Mouse (Mus musculus) embryo, embryonic 10.5 days (tissue): Measurements from ENCODE around the gene U2surp.
A peak's percentile ranks its signal among the peaks of the same experiment; 100 is the strongest.
"Not testable (repeated sequence)": the region's sequence is repeated elsewhere in the genome, so short reads cannot be mapped to it uniquely, and the experiment has no call there.

Experiments used
- DNase-seq: peaks from one replicate; pipeline ENCODE4 v3.0.0-alpha.2; 2015; ENCODE audit warnings: low spot score

The U2surp gene

DNA sequence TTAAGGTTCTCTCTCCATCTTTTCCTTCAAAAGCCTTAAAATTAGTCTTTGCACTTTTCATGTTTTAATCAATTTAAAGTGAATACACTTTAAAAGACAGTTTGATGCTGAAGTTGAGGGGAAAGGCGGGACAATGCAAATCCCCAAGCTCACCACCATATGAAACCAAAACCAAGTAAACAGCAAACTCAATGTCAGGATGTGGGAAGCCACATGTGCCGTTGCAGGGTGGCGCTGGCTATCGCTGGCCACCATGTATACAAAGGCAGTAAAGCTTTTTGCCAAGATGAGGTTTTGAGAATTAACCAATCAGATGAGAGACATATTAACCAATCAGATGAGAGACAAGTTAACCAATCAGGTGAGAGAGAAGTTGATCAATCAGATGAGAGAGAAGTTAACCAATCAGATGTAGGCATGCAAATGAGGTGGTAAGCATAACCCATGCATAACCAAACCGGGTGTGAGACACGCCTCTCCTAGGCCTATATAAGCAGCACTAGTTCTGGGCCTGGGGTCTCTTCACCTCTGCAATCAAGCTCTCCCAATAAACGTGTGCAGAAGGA lies 42.7 kb downstream of the U2surp start:
- not testable (repeated sequence) for DNase-seq

DNA sequence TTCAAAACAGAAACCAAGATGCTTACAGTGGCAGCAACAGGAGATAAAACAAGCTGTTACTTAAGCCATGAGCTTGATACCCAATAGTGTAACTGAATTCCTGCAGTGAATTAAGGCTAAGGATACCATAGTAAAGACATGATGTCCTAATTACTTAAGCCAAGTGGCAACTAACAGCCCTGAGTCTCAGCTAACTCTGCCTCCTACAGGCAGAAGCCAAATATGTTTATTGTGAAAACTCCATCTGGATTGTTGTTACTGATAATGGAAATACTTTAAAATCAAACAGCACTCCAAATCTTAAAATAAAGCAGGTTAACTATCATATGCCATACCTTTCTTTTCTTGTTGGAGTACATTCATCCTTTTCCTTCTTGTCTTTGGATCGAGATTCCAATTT lies 47.8 kb downstream of the U2surp start:
- DNase-seq, result no peak

DNA sequence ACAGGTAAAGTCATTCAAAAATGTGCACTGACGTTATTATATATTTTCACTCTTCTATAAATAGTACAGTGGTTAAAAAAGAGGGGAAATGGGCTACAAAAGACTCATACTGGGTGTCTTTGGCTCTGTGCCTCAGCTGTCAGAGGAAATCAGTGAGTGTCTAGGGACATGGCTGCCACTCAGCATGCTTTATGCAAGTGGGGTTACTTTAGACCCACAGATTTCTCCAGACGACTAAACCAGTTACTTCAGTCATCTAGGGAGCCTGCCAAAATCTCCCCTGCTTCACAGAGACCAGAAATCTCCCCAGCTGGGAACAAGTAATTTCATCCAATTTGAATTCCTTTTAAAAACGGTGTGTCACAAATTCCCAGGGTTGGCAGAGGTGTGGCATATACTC lies 59.9 kb downstream of the U2surp start:
- no peak for DNase-seq

DNA sequence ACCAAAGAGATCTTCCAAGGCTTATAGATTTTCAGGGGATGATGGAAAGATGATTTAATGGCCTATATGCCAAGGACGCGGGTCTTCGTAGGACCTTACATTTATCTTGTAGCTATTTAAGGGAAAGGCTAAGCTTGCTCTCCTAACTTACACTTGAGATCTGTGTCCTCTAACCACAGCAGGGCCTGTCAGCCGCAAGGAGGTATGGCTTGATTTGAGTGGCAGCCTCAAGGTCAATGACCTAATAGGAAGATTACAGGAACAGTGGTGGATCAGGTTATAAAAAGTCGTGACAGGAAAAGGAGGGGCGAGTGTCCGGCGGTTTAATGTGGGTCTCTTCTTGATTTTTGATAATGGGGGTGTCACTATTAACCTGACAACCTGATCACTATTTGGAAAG lies 61.2 kb downstream of the U2surp start:
- DNase-seq, result no peak

DNA sequence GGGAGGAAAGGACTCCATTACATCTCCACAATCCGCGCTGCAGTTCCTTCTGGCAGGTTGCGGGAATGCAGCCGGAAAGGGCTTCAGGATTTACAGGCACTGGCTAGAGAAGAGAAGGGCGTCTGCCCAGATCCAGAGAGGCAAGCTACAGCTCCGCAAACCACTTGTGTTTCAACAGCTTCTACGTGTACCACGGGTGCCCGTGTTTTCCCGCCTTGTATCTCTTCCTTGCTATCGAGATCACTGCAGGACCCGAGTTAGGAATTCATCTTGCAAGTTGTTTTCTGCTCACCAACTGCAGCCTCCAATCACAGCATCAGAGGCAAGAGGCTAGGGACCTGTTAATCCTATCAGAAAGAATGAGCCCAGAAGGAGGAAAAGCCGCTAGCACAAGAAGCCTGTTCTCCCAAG lies 69.5 kb downstream of the U2surp start:
- peak; percentile 75 for DNase-seq

DNA sequence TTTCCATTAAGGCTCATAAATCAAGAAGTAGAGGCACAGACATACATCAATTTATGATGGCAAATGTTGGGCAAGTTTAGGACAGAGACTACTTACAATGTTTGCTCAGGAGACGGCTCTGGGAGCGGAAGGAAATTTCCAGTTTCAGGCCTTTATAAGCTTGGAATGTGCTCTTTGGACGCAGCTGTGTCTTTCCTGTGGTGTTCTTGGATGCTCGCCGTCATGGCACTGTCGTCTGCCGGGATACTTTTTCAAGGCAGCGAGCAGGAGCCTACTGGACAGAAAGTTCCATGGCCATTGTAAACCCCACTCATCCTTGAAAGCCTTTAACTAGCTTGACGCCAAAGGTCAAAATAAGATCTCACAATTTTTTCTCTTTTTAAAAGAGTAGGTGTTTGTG lies 73.9 kb downstream of the U2surp start:
- no peak for DNase-seq

DNA sequence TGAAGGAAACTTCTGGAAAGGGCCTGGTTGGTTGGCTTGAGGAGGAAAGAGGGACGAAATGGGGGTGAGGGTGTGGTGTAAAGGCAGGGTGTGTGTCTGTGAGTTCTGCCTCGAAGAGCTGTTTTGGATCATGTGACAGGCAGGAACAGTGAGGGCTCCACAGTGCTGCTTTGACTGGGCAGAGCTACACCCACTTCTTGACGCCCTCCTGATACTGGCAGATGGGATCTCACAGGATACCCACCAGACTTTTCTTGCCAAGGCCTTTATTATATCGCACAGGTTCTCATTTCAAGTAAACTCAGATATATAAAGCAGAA lies 75.5 kb downstream of the U2surp start:
- DNase-seq, result no peak

DNA sequence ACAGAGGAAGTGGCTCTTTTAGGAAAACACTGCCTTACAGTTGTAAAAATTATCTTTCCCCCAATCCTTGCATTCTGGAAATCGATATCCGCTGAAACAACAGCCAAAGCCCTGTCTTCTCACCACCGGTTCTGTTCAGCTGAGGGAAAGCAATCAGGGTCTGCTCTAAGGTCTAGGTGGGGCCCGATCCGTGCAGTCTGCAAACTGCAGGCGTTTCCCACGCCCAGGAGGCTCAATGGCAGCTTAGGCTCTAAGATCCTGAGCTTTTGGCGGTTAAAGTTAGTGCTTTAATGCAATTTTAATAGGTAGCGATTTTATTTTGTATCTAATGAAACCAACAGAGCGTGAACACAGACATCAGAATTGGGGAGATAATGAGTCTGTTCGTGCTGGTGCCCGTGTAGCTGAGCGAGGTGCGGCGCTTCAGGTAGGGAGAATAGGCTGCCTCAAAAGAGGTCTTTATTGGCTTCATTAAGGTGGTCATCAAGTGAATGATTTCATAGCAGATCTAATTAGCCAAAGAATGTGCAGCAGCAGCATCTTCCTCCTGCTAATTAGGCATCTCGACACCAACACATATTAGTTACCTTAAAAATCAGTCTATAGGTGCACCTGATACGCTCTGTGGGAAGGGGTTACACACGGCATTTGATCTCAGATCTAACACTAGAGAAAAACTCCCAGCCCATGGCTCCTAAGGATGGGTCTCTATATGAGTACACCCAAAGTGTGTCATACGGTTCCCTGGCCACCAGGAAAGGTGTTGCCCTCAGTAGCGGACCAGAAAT lies 76.1 kb downstream of the U2surp start:
- no peak for DNase-seq

DNA sequence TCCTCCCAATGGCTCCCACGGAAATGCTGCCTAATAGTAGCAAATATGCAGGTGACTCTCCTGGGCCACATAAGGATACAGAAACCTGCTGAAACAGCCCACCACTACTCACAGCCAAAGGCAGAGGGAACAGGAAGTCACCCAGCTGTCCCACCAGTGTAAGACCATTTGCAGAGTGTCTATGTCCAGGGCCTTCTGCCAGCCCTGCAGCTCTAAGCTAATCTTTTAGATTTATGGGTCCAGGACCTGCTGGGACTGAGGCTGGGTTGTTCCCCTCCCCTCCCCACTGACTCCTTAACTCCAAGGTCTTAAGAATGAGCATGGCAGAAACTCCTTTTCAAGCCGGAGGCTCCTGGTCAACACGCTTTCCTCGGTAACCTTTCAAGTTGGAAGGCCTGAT lies 83.5 kb downstream of the U2surp start:
- no peak for DNase-seq

DNA sequence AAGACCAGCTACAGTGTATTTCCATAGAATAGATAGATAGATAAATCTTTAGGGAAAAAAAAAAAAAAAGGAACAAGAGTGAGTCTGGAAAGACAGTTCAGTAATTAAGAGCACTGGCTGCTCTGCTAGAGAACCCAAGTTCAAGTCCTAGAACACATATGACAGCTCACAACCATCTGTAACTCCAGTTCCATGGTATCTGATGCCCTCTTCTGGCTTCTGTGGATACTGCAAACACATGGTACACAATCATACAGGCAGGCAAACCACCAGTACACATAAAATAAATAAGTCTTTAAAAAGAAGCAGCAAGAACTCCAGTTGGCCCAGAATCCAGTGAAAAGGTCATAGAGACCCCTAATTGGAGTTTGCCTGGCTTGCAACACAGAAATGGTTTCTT lies 97.9 kb downstream of the U2surp start:
- no peak for DNase-seq

DNA sequence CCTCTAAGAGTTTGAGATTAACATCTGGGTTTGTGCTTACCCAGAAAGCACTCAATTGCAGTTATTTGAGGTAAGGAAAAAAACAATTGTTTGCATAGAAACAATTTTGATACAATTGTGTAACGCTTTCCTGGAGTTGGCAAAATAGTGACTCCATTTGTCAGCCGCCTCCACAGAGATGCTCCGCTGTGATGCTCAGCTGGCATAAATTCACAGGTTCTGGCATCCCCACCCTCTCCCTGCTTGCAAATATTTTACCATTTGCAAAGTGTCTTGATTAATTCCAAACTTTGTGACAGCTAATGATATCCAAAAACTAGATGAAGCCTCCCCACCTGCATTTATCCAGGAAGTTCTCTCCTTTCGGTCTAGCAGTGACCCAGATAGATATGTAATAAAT lies 99.7 kb downstream of the U2surp start:
- no peak for DNase-seq

DNA sequence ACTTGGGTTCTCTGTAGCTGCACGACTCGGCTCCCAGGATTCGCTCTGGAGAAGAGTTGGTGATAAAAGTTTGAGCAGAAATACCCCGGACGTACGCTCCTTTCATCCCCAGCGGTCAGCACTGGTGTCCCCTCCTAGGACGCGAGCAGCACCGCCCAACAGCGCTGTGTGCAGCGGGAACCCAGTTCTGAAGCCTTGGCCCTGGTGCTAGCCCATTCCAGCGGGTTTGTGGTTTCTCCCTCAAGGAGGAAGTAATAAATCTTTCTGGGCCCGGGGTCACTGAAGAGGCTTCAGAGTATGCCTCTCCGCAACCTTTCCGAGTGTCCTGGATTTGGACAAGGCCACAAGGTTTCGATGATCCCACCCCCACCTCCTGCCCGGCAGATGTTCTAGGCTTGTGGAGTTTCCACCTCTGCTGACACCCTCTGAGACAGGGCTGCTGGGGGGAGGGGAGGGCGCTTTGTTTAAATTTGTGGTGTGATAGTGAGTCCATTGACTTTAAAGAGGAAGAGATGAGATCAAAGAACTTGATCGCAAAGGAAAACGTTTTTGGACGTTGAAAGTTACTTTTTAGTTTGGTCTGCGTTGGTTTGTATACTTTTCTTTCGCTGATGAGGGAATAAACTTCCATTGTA lies 104.1 kb downstream of the U2surp start:
- peak; percentile 76 for DNase-seq
